Mouse (Mus musculus) adrenal gland, adult 2 months (tissue): Measurements from ENCODE around the gene Tmeff1. TPM values are rescaled to one million over a fixed set of nuclear protein-coding genes. Genes with fewer than 3 reads are reported as not detected.
"Not testable (repeated sequence)": the region's sequence is repeated elsewhere in the genome, so short reads cannot be mapped to it uniquely, and the experiment has no call there.

Experiments used
- DNase-seq: peaks from one replicate; pipeline ENCODE4 v3.0.0; 2021
- polyA plus RNA-seq: library from polyadenylated mRNA; depleted of rRNA; stranded (reverse); fragments of >200 nt; gene quantifications from 2 replicates; pipeline ENCODE4 v1.2.3, GENCODE M21; 2012; rRNA removed
- total RNA-seq, 2 experiments: library from RNA; stranded (reverse); gene quantifications; 2 replicates each; pipeline ENCODE4 v1.2.3; 2021

Gene Tmeff1
- total and polyA plus RNA-seq, 3 experiments, result 2.4 to 16.2 (median 9.8) TPM

DNA sequence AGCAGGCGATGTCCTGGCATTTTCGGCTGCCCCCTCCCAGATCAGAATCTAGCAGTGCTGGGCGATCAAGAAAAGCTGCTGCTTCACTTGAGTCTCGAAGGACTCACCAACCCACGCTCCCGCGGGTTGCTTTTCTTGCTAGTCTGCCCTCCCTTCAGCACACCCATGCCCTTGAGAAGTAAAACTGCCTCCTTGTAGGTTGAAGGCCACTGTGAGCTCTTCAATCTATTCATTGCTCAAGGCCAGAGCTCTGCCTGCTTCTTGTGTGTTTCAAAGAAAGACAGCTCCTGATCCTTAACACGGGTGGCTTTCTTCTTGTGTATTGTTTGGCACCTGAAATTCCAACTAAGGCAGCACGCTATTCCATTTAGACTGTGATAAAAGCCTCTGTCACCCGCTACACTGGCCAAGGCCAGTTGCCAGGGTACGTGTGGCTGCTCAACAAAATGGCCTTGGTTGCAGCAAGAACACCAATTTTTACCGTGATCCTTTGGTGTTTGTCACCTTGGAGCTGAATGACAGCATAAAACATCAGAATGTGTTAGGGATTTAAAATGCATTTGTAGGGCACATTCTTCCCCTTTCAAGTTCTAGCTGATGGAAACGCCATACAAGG is 91.7 kb downstream of the Tmeff1 start:
- peak; percentile 66 for DNase-seq

- DNase-seq, result no peak
These were observed 92.3 kb downstream of the Tmeff1 start for GRCm38 (mm10) chr4:48677276-48677675.

- no peak for DNase-seq
These were observed 92.8 kb downstream of the Tmeff1 start for GRCm38 (mm10) chr4:48677812-48678211.

GRCm38 (mm10) chr4:48678793-48679192 is 93.8 kb downstream of the Tmeff1 start:
- no peak for DNase-seq

DNA sequence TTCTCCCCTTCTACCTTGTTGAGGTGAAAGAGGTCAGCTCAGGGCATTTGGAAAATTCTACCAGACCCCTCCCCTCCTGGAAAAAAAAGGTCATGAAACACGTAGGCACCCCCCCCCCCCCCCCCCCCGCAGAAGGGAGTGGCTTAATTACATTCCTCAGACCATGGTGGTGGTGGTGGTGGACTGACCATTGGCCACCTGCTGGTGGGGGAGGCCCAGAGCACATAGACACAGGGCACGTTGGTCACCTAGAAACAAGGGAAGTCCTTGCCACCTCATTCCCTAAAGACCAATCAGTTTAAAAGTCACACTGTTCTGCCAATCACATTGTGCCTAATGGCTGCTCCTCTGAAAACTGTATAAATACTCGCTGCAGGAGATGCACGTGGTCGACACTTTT is 94.8 kb downstream of the Tmeff1 start:
- DNase-seq, result not testable (repeated sequence)

- DNase-seq, result no peak
These were observed 95.2 kb downstream of the Tmeff1 start for GRCm38 (mm10) chr4:48680214-48680613.

DNA sequence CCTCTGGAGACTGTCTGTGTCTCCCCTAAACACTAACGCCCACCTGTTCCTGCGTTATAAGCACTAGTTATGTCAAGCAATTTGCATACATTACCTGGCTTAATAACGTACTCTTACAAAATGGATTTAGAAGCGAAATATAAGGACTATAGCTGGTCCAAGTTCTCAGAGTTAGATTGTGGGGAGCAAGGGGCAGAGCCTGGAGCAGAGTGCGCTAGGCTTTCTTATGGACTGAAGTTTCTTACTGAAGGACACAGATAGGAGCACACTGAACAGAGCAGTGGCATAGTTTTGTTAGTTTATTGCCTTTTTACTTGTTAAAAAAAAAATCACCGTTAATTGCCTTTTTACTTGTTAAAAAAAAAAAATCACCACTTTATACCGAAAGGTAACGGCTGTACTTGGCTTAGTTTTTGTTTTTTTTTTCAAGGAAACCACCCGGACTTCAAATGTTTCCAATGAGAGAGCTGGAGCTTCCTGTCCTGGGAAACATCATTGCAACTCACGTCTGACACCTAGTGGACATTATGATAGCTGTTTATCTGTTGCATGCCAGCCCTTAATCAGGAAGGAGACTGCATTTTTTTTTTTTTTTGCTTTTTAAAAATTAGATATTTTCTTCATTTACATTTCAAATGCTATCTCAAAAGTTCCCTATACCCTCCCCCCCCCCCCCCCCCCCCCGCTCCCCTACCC is 95.8 kb downstream of the Tmeff1 start:
- peak; percentile 48 for DNase-seq

DNA sequence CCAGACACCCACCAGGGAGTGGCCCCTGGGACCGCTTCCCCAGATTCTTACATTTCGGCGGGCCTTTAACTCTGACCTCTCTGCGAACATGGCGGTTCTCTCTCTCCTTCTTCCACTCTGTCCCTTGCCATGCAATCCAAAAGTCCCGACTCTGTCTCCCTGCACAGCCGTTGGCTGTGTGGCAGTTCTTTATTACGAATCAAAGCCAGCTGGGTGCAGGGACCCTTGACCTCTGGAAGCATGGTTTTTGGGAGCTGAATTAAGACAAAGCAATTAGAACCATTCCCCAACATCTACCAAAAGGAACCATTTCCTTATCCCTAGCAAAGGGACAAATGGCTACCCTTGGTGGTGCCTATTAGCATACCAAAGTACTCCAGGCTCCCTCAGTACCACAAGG is 98.2 kb downstream of the Tmeff1 start:
- DNase-seq, result no peak

GRCm38 (mm10) chr4:48683633-48684209 is 98.7 kb downstream of the Tmeff1 start:
- not testable (repeated sequence) for DNase-seq

GRCm38 (mm10) chr4:48684593-48685187 is 99.7 kb downstream of the Tmeff1 start:
- no peak for DNase-seq

DNA sequence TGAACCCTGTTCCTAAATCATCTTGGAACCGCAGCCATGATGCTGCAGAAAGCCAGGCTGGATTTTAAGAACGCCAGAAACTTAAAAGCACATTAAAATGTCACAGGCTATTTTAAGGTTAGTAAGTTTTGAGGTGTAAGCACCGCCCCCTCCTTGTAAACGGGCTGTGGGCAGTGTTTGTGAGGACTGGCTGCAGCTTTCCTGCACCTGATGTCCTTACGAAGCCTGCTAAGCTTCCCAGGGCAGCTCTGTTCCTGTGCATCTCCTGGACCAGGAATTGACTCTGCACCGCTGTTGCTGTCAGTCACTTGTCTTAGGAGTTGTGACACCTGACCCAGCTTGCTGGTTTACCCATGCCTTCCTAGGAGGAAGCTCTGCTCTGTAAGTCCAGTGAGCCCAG is 103.2 kb downstream of the Tmeff1 start:
- no peak for DNase-seq

DNA sequence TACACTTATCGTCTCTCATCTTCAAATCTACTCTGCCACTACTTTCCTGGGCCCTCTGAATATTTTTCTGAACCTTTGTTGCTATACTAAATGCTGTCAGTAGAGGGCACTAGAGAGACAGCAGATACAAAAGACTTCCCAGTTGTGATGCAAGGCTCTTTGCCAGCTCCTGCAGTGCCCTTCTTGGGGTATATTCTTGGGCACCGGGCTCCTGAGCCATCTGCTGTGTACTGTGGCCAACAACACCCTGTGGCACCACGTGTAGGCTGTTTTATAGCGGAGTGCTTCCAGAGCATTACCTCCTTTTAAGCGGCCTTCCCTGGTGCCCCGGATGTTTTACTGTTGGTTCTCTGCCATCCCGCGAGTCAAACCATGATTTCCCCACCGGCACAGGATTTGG is 105.7 kb downstream of the Tmeff1 start:
- no peak for DNase-seq

DNA sequence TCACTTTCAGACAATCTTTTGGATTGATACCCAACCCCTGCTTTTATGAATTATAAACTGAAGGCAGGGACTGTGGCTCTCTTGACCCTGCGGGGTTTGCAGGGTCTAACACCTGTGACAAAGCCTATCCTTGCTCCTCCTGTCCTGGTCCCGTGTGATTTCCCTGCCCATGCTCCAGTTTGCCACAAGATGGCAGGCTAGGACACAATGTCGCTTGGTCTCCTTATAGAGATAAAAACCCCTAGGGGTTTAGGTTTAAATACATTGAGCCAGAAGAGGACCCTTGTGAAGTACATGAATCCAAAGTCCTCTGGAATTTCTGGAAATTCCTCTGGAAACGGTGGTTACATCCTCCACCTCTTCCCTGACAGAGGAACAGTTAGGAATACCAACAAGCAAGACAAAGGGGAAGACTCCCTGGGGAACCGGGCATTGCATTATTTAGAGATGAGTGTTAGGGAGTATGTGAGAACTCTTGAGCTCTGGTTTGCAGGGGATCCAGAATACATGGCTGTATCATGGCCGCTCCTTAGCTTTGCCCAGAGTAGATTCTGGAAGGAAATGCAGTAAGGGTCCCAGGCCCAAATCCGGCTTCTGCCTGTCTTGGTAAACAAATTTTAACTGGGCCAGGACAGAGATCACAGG is 106.9 kb downstream of the Tmeff1 start:
- peak; percentile 28 for DNase-seq

DNA sequence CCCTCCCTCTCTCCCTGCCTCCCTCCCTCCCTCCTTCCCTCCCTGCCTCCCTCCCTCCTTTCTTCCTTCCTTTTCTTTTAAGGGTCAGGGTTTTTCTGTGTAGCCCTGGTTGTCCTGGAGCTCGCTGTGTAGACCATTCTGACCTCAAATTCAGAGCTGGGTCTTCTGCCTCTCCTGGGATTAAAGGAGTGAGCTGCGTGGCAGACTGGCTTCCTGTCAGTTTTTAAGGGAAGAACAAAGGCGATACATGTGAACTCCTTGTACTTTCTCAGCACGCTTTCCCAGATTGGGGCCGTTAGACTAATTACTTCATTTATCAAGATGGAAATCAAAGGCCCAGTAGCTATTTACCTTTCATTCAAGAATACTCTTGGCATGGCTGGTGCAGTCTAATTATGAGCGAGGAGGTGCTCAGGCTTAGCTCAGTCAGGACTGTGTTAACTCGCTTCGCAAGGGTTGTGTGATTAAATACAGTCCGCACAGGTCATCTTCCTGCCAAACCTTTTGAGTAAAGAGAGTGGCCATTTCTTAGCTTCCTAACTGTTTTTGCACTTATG is 107.8 kb downstream of the Tmeff1 start:
- DNase-seq, result no peak

DNA sequence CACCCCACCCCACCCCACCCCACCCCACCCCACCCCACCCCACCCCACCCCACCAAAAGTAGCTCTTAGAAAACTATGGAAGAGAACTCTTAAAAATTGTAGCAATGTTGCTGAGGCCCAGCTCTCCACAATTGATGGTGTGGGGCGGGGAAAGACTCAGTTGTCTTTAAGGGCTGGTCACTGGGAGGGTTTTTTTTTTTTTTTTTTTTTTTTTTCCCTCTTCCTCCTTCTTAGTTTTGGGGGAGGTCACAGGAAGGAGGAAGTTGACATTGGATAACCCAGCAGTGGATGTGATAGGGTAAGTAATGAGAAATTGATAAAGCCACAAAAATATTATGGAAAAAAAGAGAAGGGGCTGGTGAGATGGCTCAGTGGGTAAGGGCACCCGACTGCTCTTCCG is 111.7 kb downstream of the Tmeff1 start:
- DNase-seq, result no peak

DNA sequence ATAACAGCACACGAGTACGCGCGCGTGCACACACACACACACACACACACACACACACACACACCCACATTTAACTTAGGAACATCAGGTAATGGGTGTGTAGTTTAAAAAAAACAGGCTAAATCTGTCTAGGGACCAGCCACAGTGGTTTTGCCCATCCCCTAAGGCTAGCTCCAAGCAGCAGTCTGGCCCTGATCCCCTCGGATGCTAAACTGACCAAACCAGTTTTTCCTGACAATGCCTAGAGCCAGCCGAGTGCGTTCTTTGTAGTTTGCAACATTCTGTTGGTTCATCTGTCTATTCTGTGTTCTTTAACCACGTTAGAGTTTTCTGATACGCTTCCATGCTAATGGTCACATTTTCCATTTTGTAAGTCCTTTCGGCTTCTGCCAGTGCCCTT is 112.3 kb downstream of the Tmeff1 start:
- DNase-seq, result no peak

Other genes with a start within 250 kb of the Tmeff1 start
- gene Tex10, start 111.7 kb upstream of the Tmeff1 start, total RNA-seq, result 10 to 100 TPM; 16.9 to 24.0 TPM
- gene Tex10, start 111.7 kb upstream of the Tmeff1 start, polyA plus RNA-seq, result 2.3 and 2.6 TPM in 2 replicates
- 10 to 100 TPM; 14.4 to 22.8 TPM for gene Msantd3, start 45.2 kb upstream of the Tmeff1 start, total RNA-seq
- 1.8 and 2.5 TPM in 2 replicates for gene Msantd3, start 45.2 kb upstream of the Tmeff1 start, polyA plus RNA-seq
- gene Cavin4, start 78.3 kb downstream of the Tmeff1 start, total RNA-seq, result under 1 TPM; 0.26 to 0.28 TPM
- not detected in 2 replicates for gene Cavin4, start 78.3 kb downstream of the Tmeff1 start, polyA plus RNA-seq